Comparison of ENCODE assay signal across 26 mouse cellular contexts in the genomic region with DNA sequence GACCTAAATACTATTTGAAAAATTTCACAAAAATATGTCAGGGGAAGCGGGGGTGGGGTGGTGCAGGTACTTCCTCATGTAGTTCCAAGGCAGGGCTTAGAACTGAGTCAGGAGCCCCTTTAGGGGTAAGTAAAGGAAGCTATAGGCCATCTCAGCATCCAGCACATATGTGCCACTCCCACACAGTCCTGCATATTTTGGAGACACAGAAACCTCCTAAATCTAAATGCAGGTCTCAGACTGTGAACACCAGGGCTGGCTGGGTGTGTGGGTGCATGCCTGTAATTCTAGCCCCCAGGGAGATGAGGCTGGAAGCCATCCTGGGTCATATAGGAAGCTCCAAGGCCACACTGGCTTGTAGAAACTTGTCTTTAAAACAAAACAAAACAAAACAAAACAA. TPM values are rescaled to one million over a fixed set of nuclear protein-coding genes. Genes with fewer than 3 reads are reported as not detected.
"Had no signal": no experiment of that assay in that cellular context is flagged by ENCODE, and none has a peak within 500 bp of the region (broad histone marks: within the 10 kb centered on the region; RNA-seq: fewer than 3 reads in every experiment).

No protein-coding gene starts in this region.

- H3K9me3 ChIP-seq: limb, embryonic 12.5 days; limb, embryonic 15.5 days; liver, embryonic 15.5 days had no signal

- H3K4me3 ChIP-seq: limb, embryonic 12.5 days; limb, embryonic 15.5 days; liver, embryonic 15.5 days had no signal

- H3K27me3 ChIP-seq: limb, embryonic 12.5 days; limb, embryonic 15.5 days; liver, embryonic 15.5 days had no signal

- ATAC-seq: inflammation-experienced regulatory T-cells, adult 6 months; intestine, embryonic 16.5 days had no signal

- H3K9ac ChIP-seq: limb, embryonic 12.5 days; limb, embryonic 15.5 days; liver, embryonic 15.5 days had no signal

- H3K4me2 ChIP-seq: limb, embryonic 12.5 days; limb, embryonic 15.5 days; liver, embryonic 11.5 days; liver, embryonic 15.5 days; midbrain, embryonic 11.5 days had no signal

- DNase-seq: kidney, adult 18-20 months; kidney, adult 9 months; kidney, postnatal 14 days; kidney, postnatal 4 days; lung, adult 2 months; lung, postnatal 14 days; lung, postnatal 4 days; midbrain, embryonic 14.5 days; thymus, postnatal 25 days had no signal

- H3K27ac ChIP-seq: limb, embryonic 12.5 days; limb, embryonic 15.5 days; liver, embryonic 15.5 days; stomach, postnatal 0 days had no signal

RNA-seq across cellular contexts. Expression of gene Rsc1a1, which starts 25.9 kb away (rescaled TPM):
- polyA plus RNA-seq: inflammation-experienced regulatory T-cells, adult 6 months; intestine, embryonic 16.5 days; kidney, embryonic 16.5 days; limb, embryonic 12.5 days; liver, embryonic 11.5 days; lung, embryonic 16.5 days; midbrain, embryonic 14.5 days; midbrain, postnatal 0 days; neural tube, embryonic 11.5 days; stomach, postnatal 0 days; thymus, postnatal 0 days had no signal

RNA-seq across cellular contexts. Expression of gene Agmat, which starts 35.2 kb away (rescaled TPM):
- total RNA-seq: layer of hippocampus, postnatal 14 days; megakaryocyte progenitor cell, adult 5-6 weeks; midbrain, postnatal 0 days had no signal
- polyA plus RNA-seq: inflammation-experienced regulatory T-cells, adult 6 months; limb, embryonic 12.5 days; limb, embryonic 15.5 days; midbrain, embryonic 11.5 days; midbrain, embryonic 14.5 days; midbrain, postnatal 0 days; neural tube, embryonic 11.5 days; neural tube, embryonic 14.5 days; stomach, embryonic 14.5 days had no signal
